Mouse (Mus musculus) hindbrain, embryonic 14.5 days (tissue): Measurements from ENCODE around the gene Tspan4. TPM values are rescaled to one million over a fixed set of nuclear protein-coding genes. Genes with fewer than 3 reads are reported as not detected.

Source experiments
- ATAC-seq: fragments of 200-750 bp; cut with Nextera tagmentation; 2 replicates; pipeline ENCODE4 v1.8.0; 2017; ENCODE audit warnings: moderate number of reproducible peaks, mild to moderate bottlenecking, moderate TSS enrichment, moderate library complexity; ENCODE audit not compliant: low FRiP score
- DNase-seq: peaks from one replicate; pipeline ENCODE4 v3.0.0-alpha.2; 2015; ENCODE audit warnings: low spot score
- H3K27ac ChIP-seq: fragments of 300-500 bp; sonication (generic); 2 replicates; pipeline ENCODE4 v1.5.1; 2014; ENCODE audit warnings: mild to moderate bottlenecking, moderate library complexity
- H3K27me3 ChIP-seq: fragments of 300-500 bp; sonication (generic); 2 replicates; pipeline ENCODE4 v1.6.1; 2014; ENCODE audit warnings: mild to moderate bottlenecking, low read length, mixed read lengths; ENCODE audit not compliant: control insufficient read depth, insufficient read depth
- H3K36me3 ChIP-seq: fragments of 300-500 bp; sonication (generic); replicated peaks from 2 replicates; pipeline ENCODE4 v1.6.1; 2014; ENCODE audit not compliant: control insufficient read depth, insufficient read depth
- H3K4me1 ChIP-seq: fragments of 300-500 bp; sonication (generic); replicated peaks from 2 replicates; pipeline ENCODE4 v1.6.1; 2014; ENCODE audit warnings: antibody characterized with exemption, low read length, mixed read lengths; ENCODE audit not compliant: control insufficient read depth, insufficient read depth
- H3K4me2 ChIP-seq: fragments of 300-500 bp; sonication (generic); replicated peaks from 2 replicates; pipeline ENCODE4 v1.6.1; 2014; ENCODE audit warnings: mild to moderate bottlenecking, moderate library complexity
- H3K4me3 ChIP-seq: fragments of 300-500 bp; sonication (generic); replicated peaks from 2 replicates; pipeline ENCODE4 v1.5.1; 2014; ENCODE audit warnings: mild to moderate bottlenecking, low read length
- H3K9ac ChIP-seq: fragments of 300-500 bp; sonication (generic); 2 replicates; pipeline ENCODE4 v1.6.1; 2014
- H3K9me3 ChIP-seq: fragments of 300-500 bp; sonication (generic); 2 replicates; pipeline ENCODE4 v1.6.1; 2016; ENCODE audit warnings: low read length; ENCODE audit not compliant: control insufficient read depth
- WGBS: fragments of 180-500 bp; shearing (Covaris S2); extraction: QIAGEN DNeasy Blood & Tissue Kit; methylation state at CpG from one replicate; pipeline ENCODE4 v1.1.7; 2014; 5-methylcytosine and 5-hydroxymethylcytosine counted together
- polyA plus RNA-seq: library from polyadenylated mRNA; unstranded; fragments of >200 nt; fragmentation: Nextera tagmentation; extraction: Ambion mirVana; gene quantifications from 2 replicates; pipeline ENCODE4 v1.2.1, GENCODE M21; 2014

The Tspan4 gene
- polyA plus RNA-seq, 1 experiment from 2014 or later, result 61.0 TPM

- Histone ChIP-seq H3K4me2 (peak within 1 kb of the TSS; percentile 75), H3K4me3 (peak within 1 kb of the TSS; percentile 83), H3K36me3 (peaks cover 39% of the 10 kb centered on the region), H3K9ac (peak within 1 kb of the TSS; percentile 94), H3K27me3 (no peaks in the 10 kb centered on the region), H3K27ac (peak within 1 kb of the TSS; percentile 97), H3K9me3 (no peaks in the 10 kb centered on the region), H3K4me1 (peaks cover 27% of the 10 kb centered on the region)
- WGBS, result under 1% methylated on average over 63 of the region's 63 CpGs
- ATAC-seq (peak; percentile 93), DNase-seq (peak; percentile 94)
Observed at GRCm38 (mm10) chr7:141447110-141447991, 27.7 kb upstream of the Tspan4 start, which contains the start of gene Rplp2. TSS of gene Rplp2 (plus strand) at chr7:141447370.

DNA sequence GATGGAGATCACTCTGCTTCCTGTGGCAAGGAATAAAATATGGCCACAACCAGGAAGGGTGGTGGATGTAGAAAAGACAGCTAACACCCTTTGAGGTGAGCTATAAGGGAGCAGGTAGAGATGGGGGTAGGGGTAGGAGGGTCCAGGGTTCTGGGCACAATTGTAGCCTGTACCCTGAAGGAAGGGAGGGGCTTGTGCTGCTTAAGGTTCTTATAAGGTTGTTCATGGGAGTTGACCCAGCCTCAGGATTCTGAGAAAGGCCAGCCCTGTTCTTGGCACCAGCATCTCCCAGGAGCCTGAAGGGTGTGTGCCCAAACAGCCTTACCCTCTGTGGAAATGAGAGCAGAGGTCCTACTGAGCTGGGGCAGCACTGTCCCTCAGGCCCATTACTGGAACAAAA is 23.1 kb upstream of the Tspan4 start:
- Histone ChIP-seq H3K9ac (no peak overlapping the region), H3K4me1 (peaks cover 20% of the 10 kb centered on the region), H3K27me3 (no peaks in the 10 kb centered on the region), H3K9me3 (no peaks in the 10 kb centered on the region), H3K4me3 (no peak overlapping the region), H3K4me2 (no peak overlapping the region), H3K36me3 (peaks cover 40% of the 10 kb centered on the region), H3K27ac (no peak overlapping the region)
- ATAC-seq (no peak), DNase-seq (no peak)

DNA sequence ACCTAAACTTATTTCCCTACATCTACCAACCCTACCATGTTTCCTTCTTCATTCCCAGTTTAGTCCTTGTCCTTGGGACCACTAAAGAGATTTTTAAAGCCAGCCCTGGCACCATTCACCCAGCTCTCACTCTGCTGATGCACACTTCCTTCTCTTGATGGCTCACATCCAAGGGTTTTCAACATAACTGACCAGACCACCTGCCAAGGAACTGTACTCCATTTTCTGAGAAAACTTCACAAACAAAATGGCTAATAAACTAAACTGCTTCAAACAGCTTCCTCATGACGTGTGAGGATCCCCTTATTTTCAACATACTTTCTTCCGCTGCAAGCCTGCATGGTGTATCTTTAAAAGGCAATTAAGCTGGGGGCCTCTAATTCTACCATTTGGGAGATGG is 21.4 kb upstream of the Tspan4 start:
- Histone ChIP-seq H3K9ac (no peak overlapping the region), H3K4me3 (no peak overlapping the region), H3K27ac (no peak overlapping the region), H3K9me3 (no peaks in the 10 kb centered on the region), H3K36me3 (peaks cover 38% of the 10 kb centered on the region), H3K4me1 (peaks cover 13% of the 10 kb centered on the region), H3K27me3 (no peaks in the 10 kb centered on the region), H3K4me2 (no peak overlapping the region)
- 84% methylated on average over 2 of the region's 2 CpGs for WGBS
- DNase-seq (no peak), ATAC-seq (no peak)

- WGBS, result under 1% methylated on average over 45 of the region's 45 CpGs
- Histone ChIP-seq H3K27ac (peak within 1 kb of the TSS; percentile 40), H3K4me2 (peak within 1 kb of the TSS; percentile 76), H3K9me3 (no peaks in the 10 kb centered on the region), H3K9ac (peak within 1 kb of the TSS; percentile 66), H3K27me3 (peaks cover 6% of the 10 kb centered on the region), H3K36me3 (peaks cover 35% of the 10 kb centered on the region), H3K4me1 (peaks cover 11% of the 10 kb centered on the region; the same call in 1 of the 2 replicates), H3K4me3 (peak within 1 kb of the TSS; percentile 48)
- ATAC-seq, result peak; percentile 73
- DNase-seq, result peak; percentile 80
Observed at GRCm38 (mm10) chr7:141454967-141455551, 20.0 kb upstream of the Tspan4 start, which contains the start of gene Pnpla2. TSS of gene Pnpla2 (plus strand) at chr7:141455198.

DNA sequence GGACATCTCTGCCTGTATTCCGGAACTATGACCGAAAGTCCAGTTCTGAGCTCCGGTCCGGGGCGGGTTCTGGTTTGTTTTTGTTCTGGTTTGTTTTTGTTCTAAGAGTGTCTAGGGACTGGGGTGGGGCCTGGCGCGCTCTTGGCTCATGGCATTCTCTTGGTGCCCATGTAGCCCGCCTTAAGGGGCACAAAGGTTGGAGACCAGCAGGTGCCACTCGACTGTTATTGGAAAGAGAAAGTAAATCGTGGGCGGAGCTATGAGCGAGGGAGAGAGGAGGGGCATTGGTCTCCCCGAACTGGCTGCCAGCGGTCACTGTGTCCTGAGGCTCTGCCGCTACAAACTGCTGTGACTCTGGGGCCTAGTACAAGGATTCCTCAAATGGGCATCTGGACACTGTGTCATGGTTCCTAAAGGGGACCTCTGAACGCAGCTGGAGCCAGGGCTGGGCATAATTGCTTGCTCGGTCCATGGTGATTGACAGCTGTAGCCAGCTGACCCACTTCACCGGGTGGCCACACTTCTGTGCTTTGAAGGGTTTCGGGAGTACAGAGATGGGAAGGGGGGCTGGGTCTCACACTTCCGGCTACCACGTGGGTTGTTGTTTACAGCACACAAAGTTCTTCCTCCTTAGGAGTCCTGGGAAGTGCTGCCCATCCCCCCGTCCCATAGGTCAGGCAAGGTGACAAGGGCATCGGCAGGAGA is 19.3 kb upstream of the Tspan4 start:
- Histone ChIP-seq H3K9ac (peak overlapping the region; percentile 66), H3K27me3 (peaks cover 13% of the 10 kb centered on the region), H3K4me1 (peaks cover 11% of the 10 kb centered on the region; the same call in 1 of the 2 replicates), H3K27ac (peak overlapping the region; percentile 40), H3K36me3 (peaks cover 28% of the 10 kb centered on the region), H3K9me3 (no peaks in the 10 kb centered on the region), H3K4me3 (peak overlapping the region; percentile 48), H3K4me2 (peak overlapping the region; percentile 76)
- ATAC-seq, result peak; percentile 37; the same call in 1 of the 2 replicates
- WGBS, result 2% methylated on average over 23 of the region's 23 CpGs
- no peak for DNase-seq

DNA sequence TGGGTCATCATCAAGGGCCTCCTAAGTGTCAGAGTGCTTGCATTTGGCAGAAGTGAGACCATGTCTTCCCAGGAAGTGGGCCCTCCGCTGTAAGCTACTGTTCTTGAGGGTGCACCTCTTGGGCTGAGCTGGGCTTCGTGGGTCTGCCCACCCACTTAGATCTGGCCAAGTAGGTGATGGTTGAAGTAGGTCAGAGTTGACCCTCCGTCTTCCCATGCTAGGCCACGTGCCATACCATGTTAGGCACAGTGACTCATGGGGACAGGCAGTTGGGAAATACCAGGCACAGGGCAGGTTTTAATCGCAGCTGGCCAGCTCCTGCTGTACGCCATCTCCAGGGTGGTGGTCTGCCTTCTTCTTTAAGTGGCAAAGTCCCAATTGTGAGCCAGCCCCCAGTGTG is 18.3 kb upstream of the Tspan4 start:
- no peak for DNase-seq
- no peak overlapping the region for H3K4me3 ChIP-seq
- peak overlapping the region; percentile 76; the same call in 1 of the 2 replicates for H3K4me2 ChIP-seq

DNA sequence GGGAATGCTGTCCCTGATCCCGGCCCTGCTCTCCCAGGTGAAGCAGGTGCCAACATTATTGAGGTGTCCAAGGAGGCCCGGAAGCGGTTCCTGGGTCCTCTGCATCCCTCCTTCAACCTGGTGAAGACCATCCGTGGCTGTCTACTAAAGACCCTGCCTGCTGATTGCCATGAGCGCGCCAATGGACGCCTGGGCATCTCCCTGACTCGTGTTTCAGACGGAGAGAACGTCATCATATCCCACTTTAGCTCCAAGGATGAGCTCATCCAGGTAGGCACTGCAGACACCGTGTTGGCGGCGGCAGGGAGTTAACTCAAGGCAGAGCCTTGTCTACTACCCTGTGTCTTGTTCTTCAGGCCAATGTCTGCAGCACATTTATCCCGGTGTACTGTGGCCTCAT is 17.8 kb upstream of the Tspan4 start:
- H3K4me2 ChIP-seq, result no peak overlapping the region
- H3K27me3 ChIP-seq, result peaks cover 28% of the 10 kb centered on the region
- ATAC-seq, result no peak

More for the DNA sequence above, 18.3 kb upstream of the Tspan4 start:
- Histone ChIP-seq H3K36me3 (peaks cover 18% of the 10 kb centered on the region), H3K9ac (no peak overlapping the region), H3K4me1 (peaks cover 11% of the 10 kb centered on the region; the same call in 1 of the 2 replicates), H3K27ac (no peak overlapping the region), H3K27me3 (peaks cover 23% of the 10 kb centered on the region), H3K9me3 (no peaks in the 10 kb centered on the region)
- ATAC-seq, result no peak
- WGBS, result 91% methylated on average over 6 of the region's 6 CpGs

DNA sequence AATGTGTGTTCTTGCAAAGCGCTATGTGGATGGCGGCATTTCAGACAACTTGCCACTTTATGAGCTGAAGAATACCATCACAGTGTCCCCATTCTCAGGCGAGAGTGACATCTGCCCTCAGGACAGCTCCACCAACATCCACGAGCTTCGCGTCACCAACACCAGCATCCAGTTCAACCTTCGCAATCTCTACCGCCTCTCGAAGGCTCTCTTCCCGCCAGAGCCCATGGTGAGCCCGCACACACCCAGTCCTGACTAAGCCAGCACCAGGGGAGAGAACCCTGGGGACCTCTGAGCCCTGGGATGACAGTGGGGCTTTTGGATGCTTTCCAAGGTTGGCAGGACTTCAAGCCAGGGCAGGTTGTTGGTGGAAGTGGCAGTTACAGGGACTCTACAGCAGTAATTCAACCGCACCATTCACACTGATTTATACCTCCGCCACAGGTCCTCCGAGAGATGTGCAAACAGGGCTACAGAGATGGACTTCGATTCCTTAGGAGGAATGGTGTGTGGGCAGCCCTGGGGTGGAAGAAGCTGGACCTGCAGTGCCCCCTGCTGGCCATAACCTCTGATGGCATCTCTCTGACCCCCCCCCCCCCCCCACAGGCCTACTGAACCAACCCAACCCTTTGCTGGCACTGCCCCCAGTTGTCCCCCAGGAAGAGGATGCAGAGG is 16.9 kb upstream of the Tspan4 start:
- Histone ChIP-seq H3K9ac (no peak overlapping the region), H3K36me3 (peaks cover 11% of the 10 kb centered on the region), H3K4me1 (peaks cover 11% of the 10 kb centered on the region; the same call in 1 of the 2 replicates), H3K9me3 (no peaks in the 10 kb centered on the region), H3K27me3 (peaks cover 37% of the 10 kb centered on the region), H3K27ac (no peak overlapping the region), H3K4me2 (no peak overlapping the region), H3K4me3 (no peak overlapping the region)
- 76% methylated on average over 15 of the region's 15 CpGs for WGBS
- ATAC-seq, result no peak
- DNase-seq, result no peak

More for the DNA sequence above, 17.8 kb upstream of the Tspan4 start:
- Histone ChIP-seq H3K4me1 (peaks cover 11% of the 10 kb centered on the region; the same call in 1 of the 2 replicates), H3K36me3 (peaks cover 13% of the 10 kb centered on the region), H3K9me3 (no peaks in the 10 kb centered on the region), H3K9ac (no peak overlapping the region), H3K27ac (no peak overlapping the region), H3K4me3 (no peak overlapping the region)
- 95% methylated on average over 14 of the region's 14 CpGs for WGBS
- no peak for DNase-seq
